Mouse (Mus musculus): ENCODE measurements at regions not wholly inside any gene's neighbourhood (a gene's known extent, or its start where the extent isn't known, plus 50 kb on each side); places are given as distances from the start of the nearest gene placed in this dataset.

DNA sequence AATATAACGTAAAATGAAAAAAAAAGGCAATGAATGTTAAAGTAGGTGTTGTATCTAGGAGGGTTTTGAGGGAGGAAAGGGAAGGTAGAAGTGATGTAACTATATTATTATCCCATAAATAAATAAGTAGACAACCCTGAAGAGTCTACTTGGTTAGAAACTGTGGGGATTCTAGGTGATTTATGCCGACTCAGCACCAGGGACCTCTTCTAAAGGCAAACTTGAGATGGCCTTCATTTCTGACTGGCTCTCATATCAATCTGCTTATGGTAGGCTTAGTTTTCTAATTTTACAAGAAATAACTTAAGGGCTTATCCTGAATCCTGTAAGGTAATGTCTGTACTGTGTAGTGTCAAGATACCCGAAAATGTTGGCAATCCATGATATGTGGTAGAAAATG, 263.0 kb upstream of the Ptbp2 start:
- 93% methylated on average over 3 of the region's 3 CpGs for WGBS
- ATAC-seq (ENCODE audit: low FRiP score) (no peak), DNase-seq (ENCODE audit: low spot score, missing footprints) (no peak)
- Histone ChIP-seq H3K4me1 (ENCODE audit: control insufficient read depth, insufficient read depth, low read length) (no peaks in the 10 kb centered on the region), H3K9ac (ENCODE audit: low read length) (no peak overlapping the region), H3K4me3 (ENCODE audit: low read depth, low read length) (no peak overlapping the region), H3K27ac (ENCODE audit: low read depth, low read length) (no peak overlapping the region), H3K9me3 (ENCODE audit: control insufficient read depth, low read length) (no peaks in the 10 kb centered on the region), H3K27me3 (ENCODE audit: control insufficient read depth, insufficient read depth, low read length) (no peaks in the 10 kb centered on the region), H3K36me3 (ENCODE audit: control insufficient read depth, insufficient read depth, low read length) (no peaks in the 10 kb centered on the region), H3K4me2 (no peak overlapping the region)

GRCm38 (mm10) chr3:120037526-120037925, 253.3 kb upstream of the Ptbp2 start:
- Histone ChIP-seq H3K4me3 (ENCODE audit: low read depth, low read length) (no peak overlapping the region), H3K27ac (ENCODE audit: low read depth, low read length) (no peak overlapping the region), H3K4me1 (ENCODE audit: control insufficient read depth, insufficient read depth, low read length) (no peaks in the 10 kb centered on the region), H3K4me2 (no peak overlapping the region), H3K36me3 (ENCODE audit: control insufficient read depth, insufficient read depth, low read length) (no peaks in the 10 kb centered on the region), H3K27me3 (ENCODE audit: control insufficient read depth, insufficient read depth, low read length) (no peaks in the 10 kb centered on the region), H3K9ac (ENCODE audit: low read length) (no peak overlapping the region), H3K9me3 (ENCODE audit: control insufficient read depth, low read length) (no peaks in the 10 kb centered on the region)
- WGBS, result 85% methylated on average over 3 of the region's 3 CpGs
- DNase-seq (ENCODE audit: low spot score, missing footprints), result no peak
- ATAC-seq (ENCODE audit: low FRiP score), result no peak

DNA sequence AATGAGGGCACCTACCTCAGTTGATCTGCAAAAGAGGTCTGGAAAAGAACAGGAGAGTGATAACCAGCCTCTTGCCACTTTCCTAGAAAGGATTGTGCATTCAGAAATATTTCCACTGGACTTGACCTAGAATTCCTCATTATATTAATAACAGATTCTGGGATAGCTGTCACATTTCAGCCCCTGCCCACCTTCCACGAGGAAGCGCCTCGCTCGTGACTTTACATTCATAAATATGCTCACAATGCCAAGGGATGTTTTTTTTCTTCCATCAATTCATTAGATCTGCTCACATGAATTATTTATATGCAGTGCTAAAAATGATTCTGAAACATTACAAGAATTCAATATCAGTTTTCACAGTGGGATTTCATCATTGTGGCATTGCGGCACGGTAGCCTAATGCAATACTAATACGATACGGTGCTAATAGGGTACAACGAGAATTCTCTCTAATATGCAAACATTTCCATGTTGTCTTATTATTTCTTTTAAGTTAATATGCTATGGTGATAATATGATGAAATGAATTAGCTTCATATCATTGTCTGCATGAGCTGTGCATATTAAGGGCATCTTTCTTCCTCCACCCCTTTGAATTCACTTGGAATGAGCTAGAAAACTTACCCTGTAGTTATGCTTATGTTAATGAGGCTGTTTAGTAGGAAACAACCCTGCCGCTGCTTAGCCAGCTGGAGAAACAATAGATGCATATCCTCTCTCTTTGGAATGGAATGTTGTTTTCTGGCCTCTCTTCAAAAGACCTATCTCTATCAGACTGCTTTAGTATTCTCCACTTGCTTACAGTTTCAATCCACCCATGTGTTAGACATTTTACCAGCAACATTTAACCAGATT, 235.8 kb upstream of the Ptbp2 start:
- ATAC-seq (ENCODE audit: low FRiP score) (no peak), DNase-seq (ENCODE audit: low spot score, missing footprints) (no peak)
- Histone ChIP-seq H3K4me3 (ENCODE audit: low read depth, low read length) (no peak overlapping the region), H3K36me3 (ENCODE audit: control insufficient read depth, insufficient read depth, low read length) (no peaks in the 10 kb centered on the region), H3K9me3 (ENCODE audit: control insufficient read depth, low read length) (no peaks in the 10 kb centered on the region), H3K9ac (ENCODE audit: low read length) (no peak overlapping the region), H3K4me2 (no peak overlapping the region), H3K27ac (ENCODE audit: low read depth, low read length) (no peak overlapping the region), H3K4me1 (ENCODE audit: control insufficient read depth, insufficient read depth, low read length) (no peaks in the 10 kb centered on the region), H3K27me3 (ENCODE audit: control insufficient read depth, insufficient read depth, low read length) (no peaks in the 10 kb centered on the region)
- 86% methylated on average over 10 of the region's 10 CpGs for WGBS

DNA sequence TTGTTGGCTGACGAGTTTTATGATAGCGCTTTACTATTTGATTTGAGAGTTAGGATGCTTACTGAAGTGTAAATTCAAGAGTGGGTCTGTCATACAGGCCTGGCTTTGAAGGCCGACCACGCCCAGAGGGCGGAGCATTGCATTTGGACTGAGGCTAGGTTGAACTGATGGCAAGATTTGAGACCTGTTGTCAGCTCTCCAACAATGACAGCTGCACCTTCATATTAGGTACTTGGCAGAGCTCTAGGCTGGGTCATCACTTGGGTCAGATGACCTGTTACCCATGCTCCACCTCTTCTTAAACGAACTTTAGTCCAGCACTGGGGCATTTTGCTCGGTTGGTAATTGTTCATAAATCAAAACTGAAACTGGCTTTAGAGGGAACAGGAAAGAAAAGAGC, 231.1 kb upstream of the Ptbp2 start:
- no peaks in the 10 kb centered on the region for H3K27me3 ChIP-seq (ENCODE audit: control insufficient read depth, insufficient read depth, low read length)
- H3K9me3 ChIP-seq (ENCODE audit: control insufficient read depth, low read length), result no peaks in the 10 kb centered on the region
- no peak overlapping the region for H3K9ac ChIP-seq (ENCODE audit: low read length)
- 90% methylated on average over 7 of the region's 7 CpGs for WGBS
- no peak overlapping the region for H3K27ac ChIP-seq (ENCODE audit: low read depth, low read length)
- H3K36me3 ChIP-seq (ENCODE audit: control insufficient read depth, insufficient read depth, low read length), result no peaks in the 10 kb centered on the region
- H3K4me1 ChIP-seq (ENCODE audit: control insufficient read depth, insufficient read depth, low read length), result no peaks in the 10 kb centered on the region
- no peak overlapping the region for H3K4me2 ChIP-seq
- ATAC-seq (ENCODE audit: low FRiP score), result no peak
- no peak for DNase-seq (ENCODE audit: low spot score, missing footprints)
- H3K4me3 ChIP-seq (ENCODE audit: low read depth, low read length), result no peak overlapping the region

GRCm38 (mm10) chr3:120011861-120012260, 227.6 kb upstream of the Ptbp2 start:
- Histone ChIP-seq H3K27me3 (ENCODE audit: control insufficient read depth, insufficient read depth, low read length) (no peaks in the 10 kb centered on the region), H3K27ac (ENCODE audit: low read depth, low read length) (no peak overlapping the region), H3K4me2 (no peak overlapping the region), H3K4me1 (ENCODE audit: control insufficient read depth, insufficient read depth, low read length) (no peaks in the 10 kb centered on the region), H3K9me3 (ENCODE audit: control insufficient read depth, low read length) (no peaks in the 10 kb centered on the region), H3K36me3 (ENCODE audit: control insufficient read depth, insufficient read depth, low read length) (no peaks in the 10 kb centered on the region), H3K9ac (ENCODE audit: low read length) (no peak overlapping the region), H3K4me3 (ENCODE audit: low read depth, low read length) (no peak overlapping the region)
- DNase-seq (ENCODE audit: low spot score, missing footprints) (no peak), ATAC-seq (ENCODE audit: low FRiP score) (no peak)
- 20% methylated on average over 3 of the region's 3 CpGs for WGBS

- H3K9ac ChIP-seq (ENCODE audit: low read length), result no peak overlapping the region
- no peak overlapping the region for H3K4me3 ChIP-seq (ENCODE audit: low read depth, low read length)
- H3K9me3 ChIP-seq (ENCODE audit: control insufficient read depth, low read length), result no peaks in the 10 kb centered on the region
- DNase-seq (ENCODE audit: low spot score, missing footprints), result no peak
- 91% methylated on average over 3 of the region's 3 CpGs for WGBS
- H3K4me2 ChIP-seq, result no peak overlapping the region
- no peaks in the 10 kb centered on the region for H3K4me1 ChIP-seq (ENCODE audit: control insufficient read depth, insufficient read depth, low read length)
- ATAC-seq (ENCODE audit: low FRiP score), result no peak
- H3K27me3 ChIP-seq (ENCODE audit: control insufficient read depth, insufficient read depth, low read length), result no peaks in the 10 kb centered on the region
- no peak overlapping the region for H3K27ac ChIP-seq (ENCODE audit: low read depth, low read length)
- H3K36me3 ChIP-seq (ENCODE audit: control insufficient read depth, insufficient read depth, low read length), result no peaks in the 10 kb centered on the region
Measured at GRCm38 (mm10) chr3:120008110-120008509, 223.8 kb upstream of the Ptbp2 start.

- Histone ChIP-seq H3K4me1 (ENCODE audit: control insufficient read depth, insufficient read depth, low read length) (no peaks in the 10 kb centered on the region), H3K36me3 (ENCODE audit: control insufficient read depth, insufficient read depth, low read length) (no peaks in the 10 kb centered on the region), H3K27me3 (ENCODE audit: control insufficient read depth, insufficient read depth, low read length) (no peaks in the 10 kb centered on the region), H3K27ac (ENCODE audit: low read depth, low read length) (no peak overlapping the region), H3K4me3 (ENCODE audit: low read depth, low read length) (no peak overlapping the region), H3K4me2 (no peak overlapping the region), H3K9ac (ENCODE audit: low read length) (no peak overlapping the region), H3K9me3 (ENCODE audit: control insufficient read depth, low read length) (no peaks in the 10 kb centered on the region)
- no peak for ATAC-seq (ENCODE audit: low FRiP score)
- DNase-seq (ENCODE audit: low spot score, missing footprints), result no peak
- 81% methylated on average over 3 of the region's 3 CpGs for WGBS
Measured at GRCm38 (mm10) chr3:120004588-120004987, 220.3 kb upstream of the Ptbp2 start.

- WGBS, result 88% methylated on average over 5 of the region's 5 CpGs
- no peak overlapping the region for H3K9ac ChIP-seq (ENCODE audit: low read length)
- H3K4me2 ChIP-seq, result no peak overlapping the region
- H3K4me3 ChIP-seq (ENCODE audit: low read depth, low read length), result no peak overlapping the region
- no peaks in the 10 kb centered on the region for H3K27me3 ChIP-seq (ENCODE audit: control insufficient read depth, insufficient read depth, low read length)
- H3K36me3 ChIP-seq (ENCODE audit: control insufficient read depth, insufficient read depth, low read length), result no peaks in the 10 kb centered on the region
- no peak for ATAC-seq (ENCODE audit: low FRiP score)
- peak; percentile 51 for DNase-seq (ENCODE audit: low spot score, missing footprints)
- no peaks in the 10 kb centered on the region for H3K9me3 ChIP-seq (ENCODE audit: control insufficient read depth, low read length)
- H3K27ac ChIP-seq (ENCODE audit: low read depth, low read length), result no peak overlapping the region
- no peaks in the 10 kb centered on the region for H3K4me1 ChIP-seq (ENCODE audit: control insufficient read depth, insufficient read depth, low read length)
Measured at GRCm38 (mm10) chr3:120000281-120000680, 216.0 kb upstream of the Ptbp2 start.

GRCm38 (mm10) chr3:119996258-119996988, 212.2 kb upstream of the Ptbp2 start:
- Histone ChIP-seq H3K4me2 (no peak overlapping the region), H3K9ac (ENCODE audit: low read length) (no peak overlapping the region), H3K36me3 (ENCODE audit: control insufficient read depth, insufficient read depth, low read length) (no peaks in the 10 kb centered on the region), H3K27ac (ENCODE audit: low read depth, low read length) (no peak overlapping the region), H3K9me3 (ENCODE audit: control insufficient read depth, low read length) (no peaks in the 10 kb centered on the region), H3K4me3 (ENCODE audit: low read depth, low read length) (no peak overlapping the region), H3K4me1 (ENCODE audit: control insufficient read depth, insufficient read depth, low read length) (no peaks in the 10 kb centered on the region), H3K27me3 (ENCODE audit: control insufficient read depth, insufficient read depth, low read length) (no peaks in the 10 kb centered on the region)
- no peak for DNase-seq (ENCODE audit: low spot score, missing footprints)
- WGBS, result 70% methylated on average over 9 of the region's 9 CpGs
- no peak for ATAC-seq (ENCODE audit: low FRiP score)

Data from midbrain, embryonic 11.5 days (tissue).